Mouse (Mus musculus) 416B (cell line): ENCODE data around the gene 1110051M20Rik.

ENCODE experiments used
- DNase-seq: peaks from one replicate; pipeline ENCODE4 v3.0.0; 2011; ENCODE audit warnings: low read depth

The 1110051M20Rik gene

GRCm38 (mm10) chr2:91421641-91422040, 22.9 kb downstream of the 1110051M20Rik start:
- DNase-seq, result no peak

- DNase-seq, result no peak
Observed at GRCm38 (mm10) chr2:91413811-91414210, 30.7 kb downstream of the 1110051M20Rik start.

GRCm38 (mm10) chr2:91412361-91412760, 32.1 kb downstream of the 1110051M20Rik start:
- peak; percentile 31 for DNase-seq

GRCm38 (mm10) chr2:91411473-91411872, 33.0 kb downstream of the 1110051M20Rik start:
- no peak for DNase-seq

- no peak for DNase-seq
Observed at GRCm38 (mm10) chr2:91408031-91408430, 36.5 kb downstream of the 1110051M20Rik start.

- DNase-seq, result no peak
Observed at GRCm38 (mm10) chr2:91405071-91405470, 39.4 kb downstream of the 1110051M20Rik start.

GRCm38 (mm10) chr2:91399727-91400126, 44.8 kb downstream of the 1110051M20Rik start:
- DNase-seq, result no peak

- DNase-seq, result no peak
Observed at GRCm38 (mm10) chr2:91399168-91399567, 45.3 kb downstream of the 1110051M20Rik start.

- no peak for DNase-seq
Observed at GRCm38 (mm10) chr2:91394078-91394477, 50.4 kb downstream of the 1110051M20Rik start.

GRCm38 (mm10) chr2:91388738-91389137, 55.8 kb downstream of the 1110051M20Rik start:
- no peak for DNase-seq

- DNase-seq, result no peak
Observed at GRCm38 (mm10) chr2:91388281-91388680, 56.2 kb downstream of the 1110051M20Rik start.

GRCm38 (mm10) chr2:91387287-91387958, 57.1 kb downstream of the 1110051M20Rik start:
- no peak for DNase-seq

GRCm38 (mm10) chr2:91386547-91387286, 57.8 kb downstream of the 1110051M20Rik start:
- no peak for DNase-seq

GRCm38 (mm10) chr2:91383294-91383693, 61.2 kb downstream of the 1110051M20Rik start:
- DNase-seq, result no peak

GRCm38 (mm10) chr2:91377038-91377437, 67.5 kb downstream of the 1110051M20Rik start:
- no peak for DNase-seq

- no peak for DNase-seq
Observed at GRCm38 (mm10) chr2:91370314-91370713, 74.2 kb downstream of the 1110051M20Rik start.

GRCm38 (mm10) chr2:91363272-91363671, 81.2 kb downstream of the 1110051M20Rik start:
- DNase-seq, result no peak

- no peak for DNase-seq
Observed at GRCm38 (mm10) chr2:91361068-91361528, 83.4 kb downstream of the 1110051M20Rik start.

- no peak for DNase-seq
Observed at GRCm38 (mm10) chr2:91355767-91356166, 88.7 kb downstream of the 1110051M20Rik start.

- peak; percentile 19 for DNase-seq
Observed at GRCm38 (mm10) chr2:91354727-91355403, 89.6 kb downstream of the 1110051M20Rik start.

GRCm38 (mm10) chr2:91353854-91354253, 90.7 kb downstream of the 1110051M20Rik start:
- no peak for DNase-seq

- DNase-seq, result no peak
Observed at GRCm38 (mm10) chr2:91351841-91352240, 92.7 kb downstream of the 1110051M20Rik start.

- DNase-seq, result no peak
Observed at GRCm38 (mm10) chr2:91349974-91350457, 94.5 kb downstream of the 1110051M20Rik start.
